Mouse (Mus musculus) hindbrain, embryonic 15.5 days (tissue): ENCODE data around the gene Papolb. TPM values are rescaled to one million over a fixed set of nuclear protein-coding genes. Genes with fewer than 3 reads are reported as not detected.

Source experiments
- ATAC-seq: fragments of 200-750 bp; cut with Nextera tagmentation; 2 replicates; pipeline ENCODE4 v1.8.0; 2017; ENCODE audit warnings: low read depth, moderate number of reproducible peaks, moderate TSS enrichment; ENCODE audit not compliant: low FRiP score
- H3K27ac ChIP-seq: fragments of 300-500 bp; sonication (generic); replicated peaks from 2 replicates; pipeline ENCODE4 v1.5.1; 2015; ENCODE audit warnings: mild to moderate bottlenecking, inconsistent platforms
- H3K27me3 ChIP-seq: fragments of 300-500 bp; sonication (generic); 2 replicates; pipeline ENCODE4 v1.6.1; 2015; ENCODE audit warnings: control low read depth, inconsistent platforms
- H3K36me3 ChIP-seq: fragments of 300-500 bp; sonication (generic); 2 replicates; pipeline ENCODE4 v1.6.1; 2015; ENCODE audit warnings: control low read depth, inconsistent platforms
- H3K4me1 ChIP-seq: fragments of 300-500 bp; sonication (generic); replicated peaks from 2 replicates; pipeline ENCODE4 v1.6.1; 2015; ENCODE audit warnings: control low read depth, inconsistent platforms
- H3K4me2 ChIP-seq: fragments of 300-500 bp; sonication (generic); 2 replicates; pipeline ENCODE4 v1.6.1; 2015; ENCODE audit warnings: moderate library complexity, mild to moderate bottlenecking, inconsistent platforms
- H3K4me3 ChIP-seq: fragments of 300-500 bp; sonication (generic); 2 replicates; pipeline ENCODE4 v1.5.1; 2015; ENCODE audit warnings: mild to moderate bottlenecking, inconsistent platforms
- H3K9ac ChIP-seq: fragments of 300-500 bp; sonication (generic); 2 replicates; pipeline ENCODE4 v1.6.1; 2015; ENCODE audit warnings: inconsistent platforms
- H3K9me3 ChIP-seq: fragments of 300-500 bp; sonication (generic); 2 replicates; pipeline ENCODE4 v1.6.1; 2016; ENCODE audit warnings: control low read depth, inconsistent platforms
- WGBS: fragments of 180-500 bp; shearing (Covaris S2); methylation state at CpG from one replicate; pipeline ENCODE4 v1.1.7; 2015; 5-methylcytosine and 5-hydroxymethylcytosine counted together
- polyA plus RNA-seq: library from polyadenylated mRNA; unstranded; fragments of >200 nt; fragmentation: Nextera tagmentation; extraction: Ambion mirVana; gene quantifications from 2 replicates; pipeline ENCODE4 v1.2.1, GENCODE M21; 2015

The Papolb gene
- polyA plus RNA-seq, 1 experiment from 2014 or later = 0.25 TPM

DNA sequence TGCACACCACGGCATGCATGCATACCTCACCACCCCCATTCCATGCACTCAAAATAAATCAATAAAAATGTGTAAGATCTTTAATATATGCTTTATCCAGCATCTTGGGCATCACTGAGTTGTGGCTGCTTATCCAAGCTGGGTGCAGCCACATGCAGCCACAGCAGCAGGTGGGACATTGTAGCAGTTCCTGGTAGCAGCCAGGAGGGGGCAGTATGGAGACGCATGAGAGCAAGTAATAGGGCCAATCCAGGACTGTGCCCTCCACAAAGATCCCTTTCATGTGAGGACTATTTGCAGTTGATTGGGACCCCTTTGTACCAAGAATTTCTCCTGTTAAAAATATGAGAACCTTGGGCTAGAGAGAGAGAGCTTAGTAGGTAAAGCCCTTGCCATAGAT lies 47.4 kb downstream of the Papolb start:
- Histone ChIP-seq H3K4me2 (no peak overlapping the region), H3K27ac (no peak overlapping the region), H3K27me3 (no peaks in the 10 kb centered on the region), H3K9ac (no peak overlapping the region), H3K9me3 (no peaks in the 10 kb centered on the region), H3K4me3 (no peak overlapping the region), H3K36me3 (no peaks in the 10 kb centered on the region), H3K4me1 (peaks cover 3% of the 10 kb centered on the region)
- no peak for ATAC-seq
- 66% methylated on average over 2 of the region's 2 CpGs for WGBS

DNA sequence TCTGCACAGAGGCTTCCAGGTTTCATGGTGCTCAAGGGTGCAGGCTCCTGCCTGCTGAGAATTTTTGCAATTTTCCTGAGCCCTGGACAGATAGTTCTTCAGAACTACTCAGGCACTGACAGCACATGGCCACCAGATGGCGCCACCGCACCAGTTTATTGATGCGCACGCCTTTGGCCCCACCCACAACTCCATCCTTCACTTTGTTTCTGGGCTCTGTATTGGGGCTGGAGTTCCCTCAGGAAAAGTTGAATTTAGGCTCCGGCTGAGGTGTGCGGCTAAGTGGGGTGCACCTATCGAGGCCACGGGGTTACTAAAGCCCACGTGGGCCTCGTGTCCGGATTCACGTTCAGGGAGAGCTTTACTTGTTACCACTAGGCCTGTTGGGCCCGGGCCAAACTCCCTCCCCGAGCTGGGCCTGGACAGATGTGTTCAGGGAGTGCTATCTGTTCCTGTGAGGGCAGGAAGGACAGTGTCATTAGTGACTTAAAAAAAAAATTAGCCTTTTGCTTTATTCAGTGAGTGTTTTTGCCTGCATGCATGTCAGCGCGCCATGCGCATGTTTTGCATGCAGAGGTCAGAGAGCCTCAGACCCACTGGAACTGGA lies 50.9 kb downstream of the Papolb start:
- Histone ChIP-seq H3K9me3 (no peaks in the 10 kb centered on the region), H3K9ac (no peak overlapping the region), H3K4me2 (peak overlapping the region; percentile 45), H3K4me1 (peaks cover 8% of the 10 kb centered on the region), H3K4me3 (no peak overlapping the region), H3K27me3 (no peaks in the 10 kb centered on the region), H3K27ac (no peak overlapping the region), H3K36me3 (no peaks in the 10 kb centered on the region)
- WGBS = 32% methylated on average over 17 of the region's 17 CpGs
- ATAC-seq = peak; percentile 60

DNA sequence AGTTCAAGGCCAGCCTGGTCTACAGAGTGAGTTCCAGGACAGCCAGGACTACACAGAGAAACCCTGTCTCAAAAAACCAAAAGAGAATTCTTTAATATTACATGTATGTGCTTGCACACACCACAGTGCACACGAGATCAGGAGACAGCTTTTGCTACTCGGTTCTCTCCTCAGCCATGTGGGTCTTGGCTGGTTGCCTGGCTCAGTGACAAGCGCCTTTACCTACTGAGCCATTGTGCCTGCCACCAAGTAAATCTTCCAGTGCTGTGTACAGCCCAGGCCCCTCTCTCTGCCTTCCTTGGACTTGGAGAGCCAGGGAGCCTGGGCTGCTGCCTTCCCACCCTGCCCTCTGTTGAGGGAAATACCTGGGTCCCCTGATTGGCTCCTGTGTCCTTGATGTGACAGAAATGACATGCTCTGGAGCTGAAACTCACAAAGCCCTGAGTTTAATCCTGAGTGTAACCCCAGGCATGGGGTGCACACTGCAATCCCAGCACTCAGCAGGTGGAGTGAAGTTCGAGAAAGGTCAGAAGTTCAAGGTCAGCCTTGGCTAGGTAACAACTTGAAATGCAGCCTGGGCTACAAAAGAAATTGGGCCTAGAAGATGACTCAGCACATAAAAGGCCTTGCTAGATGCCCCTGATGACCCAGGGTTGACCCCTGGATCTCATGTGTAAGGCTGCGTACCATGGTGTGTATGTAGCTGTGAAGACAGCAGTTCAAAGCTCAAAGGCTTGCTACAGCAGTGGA lies 51.8 kb downstream of the Papolb start:
- H3K9me3 ChIP-seq = no peaks in the 10 kb centered on the region
- H3K4me1 ChIP-seq = peaks cover 16% of the 10 kb centered on the region
- no peaks in the 10 kb centered on the region for H3K27me3 ChIP-seq
- 78% methylated on average over 5 of the region's 5 CpGs for WGBS
- H3K4me3 ChIP-seq = no peak overlapping the region
- H3K27ac ChIP-seq = no peak overlapping the region
- ATAC-seq = no peak
- no peaks in the 10 kb centered on the region for H3K36me3 ChIP-seq
- no peak overlapping the region for H3K9ac ChIP-seq
- no peak overlapping the region for H3K4me2 ChIP-seq

DNA sequence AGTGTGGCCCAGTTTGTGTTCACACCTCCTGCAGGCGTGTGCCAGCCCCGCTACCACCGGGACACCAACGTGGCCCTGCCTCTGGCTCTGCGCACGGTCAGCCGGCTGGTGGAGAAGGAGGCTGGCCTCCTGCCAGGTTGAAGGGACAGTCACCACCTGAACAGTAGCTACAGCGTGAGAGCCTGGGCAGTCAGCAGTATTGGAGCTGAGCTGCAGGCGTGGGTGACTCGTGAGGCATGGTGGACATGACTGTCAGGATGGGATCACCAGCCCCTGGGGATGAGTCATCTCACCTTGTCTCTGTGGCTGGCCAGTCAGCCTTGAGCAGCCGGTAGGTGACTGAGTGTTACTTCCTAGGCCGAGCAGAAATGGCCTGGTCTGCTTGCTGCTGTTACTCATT lies 52.5 kb downstream of the Papolb start:
- peaks cover 16% of the 10 kb centered on the region for H3K4me1 ChIP-seq
- no peaks in the 10 kb centered on the region for H3K27me3 ChIP-seq
- no peak overlapping the region for H3K9ac ChIP-seq
- 85% methylated on average over 12 of the region's 12 CpGs for WGBS
- H3K27ac ChIP-seq = no peak overlapping the region
- no peak for ATAC-seq
- no peak overlapping the region for H3K4me3 ChIP-seq
- no peaks in the 10 kb centered on the region for H3K9me3 ChIP-seq
- no peaks in the 10 kb centered on the region for H3K36me3 ChIP-seq
- no peak overlapping the region for H3K4me2 ChIP-seq

Other genes starting within 250 kb of the Papolb start
- gene Foxk1, start 128.6 kb downstream of the Papolb start, polyA plus RNA-seq = 6.1 and 6.6 TPM in 2 replicates
- gene Ap5z1, start 66.1 kb downstream of the Papolb start, polyA plus RNA-seq = 13.5 and 14.3 TPM in 2 replicates
- 21.8 and 23.2 TPM in 2 replicates for gene Radil, start 21.0 kb upstream of the Papolb start, polyA plus RNA-seq
- gene Mmd2, start 78.7 kb upstream of the Papolb start, polyA plus RNA-seq = 63.2 and 63.8 TPM in 2 replicates
- 44.6 and 45.7 TPM in 2 replicates for gene Wipi2, start 97.6 kb upstream of the Papolb start, polyA plus RNA-seq
- 82.0 and 99.5 TPM in 2 replicates for gene Slc29a4, start 162.4 kb upstream of the Papolb start, polyA plus RNA-seq